Mouse (Mus musculus) cerebellum, postnatal 4 days (tissue): ENCODE data around the gene Ly86.

Experiments
- DNase-seq, 2 experiments: peaks; one replicate each; pipeline ENCODE4 v3.0.0; 2022; ENCODE audit warnings: low spot score in 2 of 2, mixed read lengths in 1 of 2

Gene Ly86

GRCm38 (mm10) chr13:37344909-37345772 is at the start of gene Ly86:
Gene Ly86 (plus strand): TSS chr13:37345208.
- no peak for DNase-seq

DNA sequence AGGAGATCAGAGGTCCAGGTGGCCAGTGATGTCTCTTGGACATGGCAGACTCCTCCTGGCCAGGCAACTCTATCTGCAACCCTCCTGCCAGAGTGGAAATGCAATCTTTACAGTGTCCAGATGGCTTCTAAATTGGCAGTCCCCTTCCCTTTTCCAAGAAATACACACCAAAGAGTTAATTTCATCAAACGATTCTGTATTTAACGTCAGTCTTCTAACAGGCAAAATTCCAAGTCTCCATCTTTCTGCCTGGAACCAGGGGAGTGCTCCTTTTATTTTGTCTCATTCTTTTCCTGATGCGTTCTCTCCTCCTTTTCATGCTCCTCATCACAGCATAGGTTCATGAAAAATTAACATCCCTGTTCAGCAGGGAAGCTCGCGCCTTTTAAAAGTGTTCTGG is 47.1 kb upstream of the Ly86 start:
- DNase-seq, result no peak

DNA sequence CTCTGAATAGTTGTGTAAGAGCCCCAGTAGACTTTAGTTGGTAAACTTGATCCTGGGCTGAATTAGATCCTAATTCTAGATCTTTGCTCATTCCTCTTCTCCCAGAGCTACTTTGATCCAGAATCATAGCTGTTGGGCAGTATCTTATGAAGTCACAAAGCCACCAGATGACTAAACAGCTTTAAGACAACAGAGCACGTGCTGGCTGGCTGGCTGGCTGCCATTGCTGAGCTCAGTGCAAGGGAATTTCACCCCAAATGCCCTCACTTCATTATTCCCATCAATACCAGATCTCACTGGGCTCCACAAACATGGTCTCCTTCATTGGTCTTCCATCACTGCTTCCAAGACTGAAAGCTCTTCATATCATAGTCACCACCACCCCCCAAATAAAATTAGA is 46.2 kb upstream of the Ly86 start:
- DNase-seq, result no peak

GRCm38 (mm10) chr13:37302877-37303276 is 42.1 kb upstream of the Ly86 start:
- no peak for DNase-seq

GRCm38 (mm10) chr13:37308006-37308405 is 37.0 kb upstream of the Ly86 start:
- no peak for DNase-seq

- no peak for DNase-seq
Observed at GRCm38 (mm10) chr13:37309296-37309695, 35.7 kb upstream of the Ly86 start.

DNA sequence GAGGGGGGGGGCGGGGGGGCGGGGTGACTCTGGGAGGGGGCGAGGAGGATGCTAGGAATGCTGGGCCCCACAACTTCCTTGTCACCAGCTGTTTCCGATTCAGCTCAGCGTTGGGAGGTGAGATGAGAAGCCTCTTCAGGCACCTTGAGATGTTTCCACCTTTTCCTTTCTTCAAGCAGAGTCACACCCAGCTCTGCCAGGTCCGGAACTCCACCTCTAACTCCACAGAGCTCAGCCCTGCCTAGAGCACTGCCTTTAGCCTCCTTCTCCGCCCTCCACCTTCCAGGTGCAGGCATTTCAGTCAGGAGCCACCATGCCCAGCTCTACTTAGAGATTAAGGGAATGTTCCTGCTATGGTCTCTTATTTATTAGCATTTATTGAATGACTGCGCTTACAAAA is 34.7 kb upstream of the Ly86 start:
- DNase-seq, result no peak

DNA sequence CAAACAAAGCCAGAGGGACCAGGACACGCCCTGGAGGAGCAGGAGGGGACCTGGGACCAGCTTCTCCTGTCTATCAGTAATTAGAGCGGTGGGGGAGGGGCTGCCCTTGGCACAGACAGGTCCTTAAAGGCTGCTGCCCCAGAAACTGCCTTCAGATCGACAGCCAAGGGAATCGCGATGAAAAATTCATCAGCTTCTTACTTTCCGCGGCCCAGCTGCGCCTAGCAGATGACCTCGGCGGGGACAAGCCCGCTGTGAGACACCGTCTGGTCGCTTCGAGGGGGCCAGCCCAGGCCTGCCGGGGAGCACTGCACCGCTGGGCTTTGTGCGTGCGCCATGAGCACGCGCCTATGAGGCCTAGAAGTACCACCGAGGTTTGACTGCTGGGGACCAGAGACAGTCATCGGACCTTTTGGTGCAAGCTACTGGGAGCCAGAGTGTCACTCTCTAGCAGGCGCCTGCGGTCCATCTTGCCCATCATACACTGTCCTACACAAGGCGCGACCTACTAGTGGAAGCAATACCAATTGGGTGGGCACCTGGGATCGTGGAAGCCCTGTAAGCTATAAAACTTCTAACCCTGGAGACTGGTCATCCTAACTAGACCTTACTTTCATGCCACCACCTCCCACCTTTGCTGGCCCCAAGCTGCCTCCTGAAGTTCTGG is 33.3 kb upstream of the Ly86 start:
- DNase-seq, result peak in 1 of 2 experiments; percentile 82

DNA sequence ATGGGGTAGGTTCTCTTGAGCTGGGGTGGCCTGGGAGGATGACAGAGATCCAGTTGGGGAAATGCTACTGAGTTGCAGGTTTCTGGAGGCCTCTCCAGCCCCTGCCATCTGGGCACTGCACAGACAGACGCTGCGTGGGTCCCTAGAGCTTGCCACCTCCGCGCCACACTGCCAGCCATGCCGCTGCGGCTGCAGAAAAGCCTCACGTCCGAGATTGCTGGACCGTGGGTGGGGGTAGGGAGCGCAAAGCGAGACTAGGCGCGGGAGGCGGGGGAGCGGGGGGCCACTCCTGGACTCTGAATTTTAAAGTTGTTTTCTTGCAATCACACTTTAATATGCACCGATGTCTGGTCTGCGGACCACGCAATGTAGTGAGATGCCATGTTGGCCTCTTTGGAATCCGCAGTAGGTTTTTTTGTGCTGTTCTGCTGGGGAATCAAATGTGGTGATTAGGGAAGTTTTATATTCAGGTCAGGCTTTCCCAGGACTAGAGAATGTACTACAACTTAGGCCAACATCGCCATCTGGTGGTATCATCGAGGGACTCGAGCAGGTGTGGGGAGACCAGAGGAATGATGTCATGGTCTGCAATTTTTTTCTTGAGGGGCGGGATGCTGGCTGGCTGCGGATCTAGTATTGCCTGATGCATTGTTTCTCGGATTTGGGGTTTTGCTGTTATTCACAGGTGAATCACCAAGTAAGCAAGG is 32.6 kb upstream of the Ly86 start:
- peak; percentile 87 to 95 for DNase-seq

DNA sequence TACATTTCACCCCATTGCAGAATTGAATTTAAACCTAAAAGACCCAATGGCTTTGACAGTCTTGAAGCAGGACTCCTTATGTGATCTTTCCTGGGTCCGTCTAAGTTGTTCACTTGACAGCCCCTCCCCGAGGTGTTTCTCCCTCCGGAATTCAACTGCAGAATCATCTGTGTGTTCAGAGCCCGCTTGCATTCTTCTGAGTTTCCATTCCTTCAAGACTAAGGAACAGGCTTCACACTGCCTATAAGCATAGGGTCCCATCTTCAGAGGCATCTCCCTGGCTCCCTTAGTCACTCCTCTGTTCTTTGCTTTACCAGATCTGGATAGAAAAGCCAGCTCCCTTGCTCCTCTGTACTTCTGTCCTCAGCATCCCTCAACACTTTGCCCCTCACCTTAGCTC is 32.1 kb upstream of the Ly86 start:
- no peak for DNase-seq

DNA sequence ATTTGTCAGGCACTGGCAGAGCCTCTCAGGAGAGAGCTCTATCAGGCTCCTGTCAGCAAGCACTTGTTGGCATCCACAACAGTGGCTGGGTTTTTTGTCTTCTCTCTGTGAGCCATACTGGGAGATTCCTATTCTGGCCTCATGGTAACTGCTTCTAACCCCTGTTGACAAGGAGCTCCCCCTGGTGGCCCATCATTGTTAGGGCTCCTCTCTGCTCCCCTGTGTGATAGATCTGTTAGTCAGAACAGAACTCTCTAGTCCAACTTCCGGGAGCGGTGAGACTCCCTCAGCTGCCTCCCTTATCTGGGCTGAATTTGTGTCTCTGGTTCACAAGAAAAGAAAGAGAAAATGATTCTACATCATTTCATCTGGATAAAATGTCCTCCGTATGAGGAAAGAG is 19.5 kb upstream of the Ly86 start:
- DNase-seq, result peak in 1 of 2 experiments; percentile 44

- DNase-seq, result no peak
Observed at GRCm38 (mm10) chr13:37329747-37330146, 15.3 kb upstream of the Ly86 start.

- no peak for DNase-seq
Observed at GRCm38 (mm10) chr13:37330971-37331370, 14.0 kb upstream of the Ly86 start.

- DNase-seq, result no peak
Observed at GRCm38 (mm10) chr13:37332779-37333543, 12.0 kb upstream of the Ly86 start.

GRCm38 (mm10) chr13:37333544-37333870 is 11.5 kb upstream of the Ly86 start:
- DNase-seq, result no peak

GRCm38 (mm10) chr13:37337269-37337668 is 7.7 kb upstream of the Ly86 start:
- no peak for DNase-seq

DNA sequence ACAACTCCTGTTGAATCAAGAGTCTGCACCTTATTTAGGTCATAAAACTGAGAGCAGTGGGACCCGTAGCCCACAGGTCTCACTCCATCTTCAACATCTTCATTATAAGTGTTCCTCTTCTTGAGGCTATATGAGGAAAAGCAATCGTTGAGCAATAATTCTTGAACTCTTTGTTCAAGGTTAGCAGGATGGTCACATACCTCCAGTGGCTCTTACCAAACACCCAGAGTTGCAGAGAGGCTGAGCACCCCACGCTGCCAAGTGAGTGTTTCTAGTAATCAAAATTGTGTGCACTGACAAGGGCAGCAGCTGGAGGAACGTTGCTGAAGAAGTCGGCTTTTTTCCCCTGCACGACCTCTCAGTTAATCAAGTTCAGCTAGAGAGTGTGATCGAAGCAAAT is 7.1 kb upstream of the Ly86 start:
- DNase-seq, result no peak

DNA sequence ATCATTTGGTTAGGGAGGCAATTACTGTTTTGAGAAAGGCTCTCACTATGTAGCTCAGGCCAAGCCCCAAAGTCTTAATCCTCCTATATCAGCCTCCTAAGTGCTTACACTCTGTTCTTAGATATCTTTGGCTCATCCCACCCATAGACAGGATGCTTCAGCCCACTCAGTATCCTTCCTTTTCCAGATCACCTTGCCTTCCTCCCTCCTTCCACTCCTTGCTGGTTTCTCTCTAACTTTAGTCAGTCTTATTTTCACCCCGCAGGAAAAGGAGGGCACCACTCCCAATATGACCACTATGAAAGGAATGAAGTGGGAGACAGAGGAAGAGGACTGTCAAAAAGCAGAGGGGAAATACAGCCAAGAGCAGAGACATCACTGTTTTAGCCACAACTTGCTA is 2.2 kb upstream of the Ly86 start:
- DNase-seq, result no peak

GRCm38 (mm10) chr13:37345823-37346222 is 815 bp downstream of the Ly86 start:
- DNase-seq, result no peak

DNA sequence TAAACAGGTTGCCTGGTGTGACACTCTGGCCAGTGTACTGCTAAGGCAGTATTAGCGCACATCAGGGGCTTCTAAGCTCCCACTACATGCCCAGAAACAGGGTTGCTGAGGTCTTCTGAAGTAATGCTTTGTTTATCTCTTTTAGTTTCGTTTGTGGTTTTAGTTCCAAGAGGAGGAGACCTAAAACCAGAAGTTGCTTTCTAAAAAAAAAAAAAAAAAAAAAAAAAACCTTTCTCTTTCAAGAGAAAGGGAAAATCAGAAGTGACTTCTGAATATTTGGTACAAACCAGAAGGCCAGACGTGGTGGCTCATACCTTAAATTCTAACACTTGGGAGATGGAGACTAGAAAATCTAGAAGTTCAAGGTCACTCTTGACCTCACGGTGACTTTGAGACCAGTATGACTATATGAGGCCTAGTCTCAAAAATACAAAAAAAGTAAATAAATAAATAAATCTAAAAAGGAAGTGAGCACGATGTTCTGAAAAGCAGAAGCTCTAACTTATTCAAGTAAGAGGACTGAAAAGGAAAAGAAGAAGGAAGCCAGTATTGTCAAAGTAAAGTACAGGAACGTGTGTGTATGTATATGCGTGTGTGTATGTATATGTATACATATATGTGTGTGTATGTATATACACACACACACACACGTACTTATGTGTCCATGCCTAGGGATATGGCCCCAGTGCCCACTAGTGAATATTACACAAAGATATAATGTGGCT is 3.0 kb downstream of the Ly86 start:
- DNase-seq, result no peak

DNA sequence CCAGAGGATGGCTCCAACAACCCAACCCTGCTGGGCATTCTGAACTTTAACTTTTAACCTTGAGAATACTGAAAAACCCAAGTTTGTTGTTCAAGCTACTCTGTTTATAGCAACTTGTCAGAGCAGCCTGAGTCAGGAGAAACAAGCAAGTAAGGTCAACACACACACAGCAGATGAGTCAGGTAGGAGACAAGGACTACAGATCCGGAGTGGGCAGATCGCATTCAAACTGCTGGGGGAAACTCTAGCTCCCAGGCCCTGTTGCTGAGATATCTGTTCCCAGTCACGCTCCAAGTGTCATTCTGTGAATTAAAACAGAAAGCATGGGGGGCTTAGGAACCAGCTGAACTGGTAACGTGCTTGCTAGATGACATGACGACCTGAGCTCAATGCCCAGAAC is 4.0 kb downstream of the Ly86 start:
- no peak for DNase-seq
